Mouse (Mus musculus): Measurements from ENCODE around the gene Vps50. TPM values are rescaled to one million over a fixed set of nuclear protein-coding genes. Genes with fewer than 3 reads are reported as not detected.
"Not testable (repeated sequence)": the region's sequence is repeated elsewhere in the genome, so short reads cannot be mapped to it uniquely, and the experiment has no call there.

Gene Vps50
- polyA plus RNA-seq, 1 experiment from 2014 or later: 55.8 TPM

DNA sequence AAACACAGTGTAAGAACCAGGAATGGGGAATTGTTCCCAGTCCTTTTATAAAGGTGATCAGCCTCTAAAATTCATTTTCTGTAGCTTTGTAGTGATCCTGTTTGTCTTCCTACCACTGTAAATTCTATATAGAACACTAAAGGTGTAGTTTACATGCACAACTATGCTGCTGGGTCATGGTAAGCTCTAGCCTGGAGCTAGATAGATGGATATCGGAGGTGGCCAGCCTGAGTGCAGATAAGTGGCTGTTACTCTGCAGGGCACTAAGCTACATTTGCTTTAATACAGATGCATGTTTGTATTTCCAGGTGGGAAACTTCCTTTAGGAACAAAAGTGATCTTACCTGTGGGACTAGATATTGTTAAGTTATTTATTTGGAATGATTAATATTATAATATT is 51.8 kb downstream of the Vps50 start:
- no peak for ATAC-seq (ENCODE audit: low FRiP score)

GRCm38 (mm10) chr6:3552681-3553080 is 54.5 kb downstream of the Vps50 start:
- not testable (repeated sequence) for H3K36me3 ChIP-seq (replicated peaks; ENCODE audit: control insufficient read depth, insufficient read depth); H3K4me2 ChIP-seq (replicated peaks); H3K9me3 ChIP-seq (ENCODE audit: control insufficient read depth, low read length); H3K4me1 ChIP-seq (replicated peaks; ENCODE audit: control insufficient read depth, insufficient read depth, low read length); H3K27ac ChIP-seq; ATAC-seq (ENCODE audit: low FRiP score); H3K9ac ChIP-seq; DNase-seq (ENCODE audit: low spot score); H3K27me3 ChIP-seq (ENCODE audit: control insufficient read depth, insufficient read depth, low read length); H3K4me3 ChIP-seq (replicated peaks; ENCODE audit: low read length)
- WGBS: 92% methylated on average over 9 of the region's 9 CpGs

More for the DNA sequence above, 51.8 kb downstream of the Vps50 start:
- Histone ChIP-seq H3K4me3 (replicated peaks; ENCODE audit: low read length) (no peak overlapping the region), H3K27ac (no peak overlapping the region), H3K4me2 (replicated peaks) (no peak overlapping the region), H3K9me3 (ENCODE audit: control insufficient read depth, low read length) (no peaks in the 10 kb centered on the region), H3K9ac (no peak overlapping the region), H3K4me1 (replicated peaks; ENCODE audit: control insufficient read depth, insufficient read depth, low read length) (no peaks in the 10 kb centered on the region), H3K27me3 (ENCODE audit: control insufficient read depth, insufficient read depth, low read length) (no peaks in the 10 kb centered on the region), H3K36me3 (replicated peaks; ENCODE audit: control insufficient read depth, insufficient read depth) (no peaks in the 10 kb centered on the region; the same call in 1 of the 2 replicates)
- 92% methylated on average over 1 of the region's 1 CpGs for WGBS
- no peak for DNase-seq (ENCODE audit: low spot score)

DNA sequence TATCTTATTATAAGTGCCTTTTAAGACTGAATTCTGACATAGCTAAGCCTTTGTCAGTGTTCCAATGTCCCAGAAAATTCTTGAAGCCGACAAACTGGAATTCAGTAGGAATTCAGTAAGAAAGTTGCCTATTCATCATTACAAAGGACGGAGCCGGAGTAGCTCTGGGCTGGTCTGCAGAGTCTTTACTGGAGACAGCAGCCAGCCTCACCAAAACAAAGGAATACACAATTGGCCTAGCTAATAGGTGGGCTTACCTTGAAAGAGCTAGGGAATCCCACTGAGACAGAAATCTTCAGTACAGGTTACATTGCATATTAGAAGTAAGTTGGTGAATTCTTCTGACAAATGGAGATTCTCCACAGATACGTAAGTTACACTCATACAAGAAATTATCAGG is 59.0 kb downstream of the Vps50 start:
- 83% methylated on average over 4 of the region's 4 CpGs for WGBS
- Histone ChIP-seq H3K27me3 (ENCODE audit: control insufficient read depth, insufficient read depth, low read length) (no peaks in the 10 kb centered on the region), H3K9ac (no peak overlapping the region), H3K4me3 (replicated peaks; ENCODE audit: low read length) (no peak overlapping the region), H3K9me3 (ENCODE audit: control insufficient read depth, low read length) (no peaks in the 10 kb centered on the region), H3K4me2 (replicated peaks) (no peak overlapping the region), H3K36me3 (replicated peaks; ENCODE audit: control insufficient read depth, insufficient read depth) (peaks cover 7% of the 10 kb centered on the region; the same call in 1 of the 2 replicates), H3K4me1 (replicated peaks; ENCODE audit: control insufficient read depth, insufficient read depth, low read length) (no peaks in the 10 kb centered on the region), H3K27ac (no peak overlapping the region)
- no peak for DNase-seq (ENCODE audit: low spot score)
- no peak for ATAC-seq (ENCODE audit: low FRiP score)

GRCm38 (mm10) chr6:3560009-3560408 is 61.8 kb downstream of the Vps50 start:
- no peaks in the 10 kb centered on the region for H3K4me1 ChIP-seq (replicated peaks; ENCODE audit: control insufficient read depth, insufficient read depth, low read length)
- H3K27me3 ChIP-seq (ENCODE audit: control insufficient read depth, insufficient read depth, low read length): no peaks in the 10 kb centered on the region
- DNase-seq (ENCODE audit: low spot score) (no peak), ATAC-seq (ENCODE audit: low FRiP score) (no peak)
- no peak overlapping the region for H3K4me3 ChIP-seq (replicated peaks; ENCODE audit: low read length)
- H3K36me3 ChIP-seq (replicated peaks; ENCODE audit: control insufficient read depth, insufficient read depth): peaks cover 7% of the 10 kb centered on the region; the same call in 1 of the 2 replicates
- WGBS: 76% methylated on average over 5 of the region's 5 CpGs
- no peak overlapping the region for H3K27ac ChIP-seq
- H3K9me3 ChIP-seq (ENCODE audit: control insufficient read depth, low read length): no peaks in the 10 kb centered on the region
- no peak overlapping the region for H3K9ac ChIP-seq
- no peak overlapping the region for H3K4me2 ChIP-seq (replicated peaks)

DNA sequence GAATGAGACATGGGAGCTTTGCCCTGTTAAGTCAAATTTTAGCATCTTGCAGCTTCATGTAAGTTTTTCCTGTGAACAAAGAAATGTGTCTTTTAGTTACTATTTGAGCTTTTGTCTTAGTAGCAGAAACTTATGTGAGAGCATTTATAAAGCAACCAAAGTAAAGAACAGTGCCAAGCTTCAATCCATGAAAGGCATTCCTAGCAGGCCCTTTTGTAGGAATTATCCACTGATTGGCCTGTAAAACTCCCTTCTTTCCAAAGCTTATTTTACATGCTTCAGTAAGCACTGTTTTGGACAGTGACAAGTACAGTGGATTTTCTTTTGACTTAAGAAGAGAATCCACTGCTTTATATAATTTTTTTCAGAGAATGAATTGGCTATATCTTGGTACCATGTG is 64.1 kb downstream of the Vps50 start:
- no peaks in the 10 kb centered on the region for H3K9me3 ChIP-seq (ENCODE audit: control insufficient read depth, low read length)
- H3K4me1 ChIP-seq (replicated peaks; ENCODE audit: control insufficient read depth, insufficient read depth, low read length): no peaks in the 10 kb centered on the region
- 0 out of 2 replicates have a peak overlapping the region, but pooled peaks have one; percentile 3 for H3K27ac ChIP-seq
- no peaks in the 10 kb centered on the region for H3K27me3 ChIP-seq (ENCODE audit: control insufficient read depth, insufficient read depth, low read length)
- no peak for ATAC-seq (ENCODE audit: low FRiP score)
- no peak overlapping the region for H3K4me3 ChIP-seq (replicated peaks; ENCODE audit: low read length)
- no peak overlapping the region for H3K9ac ChIP-seq
- no peak overlapping the region for H3K4me2 ChIP-seq (replicated peaks)
- H3K36me3 ChIP-seq (replicated peaks; ENCODE audit: control insufficient read depth, insufficient read depth): no peaks in the 10 kb centered on the region
- no peak for DNase-seq (ENCODE audit: low spot score)

- H3K4me2 ChIP-seq (replicated peaks); DNase-seq (ENCODE audit: low spot score); H3K27me3 ChIP-seq (ENCODE audit: control insufficient read depth, insufficient read depth, low read length); H3K36me3 ChIP-seq (replicated peaks; ENCODE audit: control insufficient read depth, insufficient read depth); H3K4me1 ChIP-seq (replicated peaks; ENCODE audit: control insufficient read depth, insufficient read depth, low read length); ATAC-seq (ENCODE audit: low FRiP score); H3K27ac ChIP-seq; H3K9me3 ChIP-seq (ENCODE audit: control insufficient read depth, low read length); H3K9ac ChIP-seq; H3K4me3 ChIP-seq (replicated peaks; ENCODE audit: low read length): not testable (repeated sequence)
These were observed 65.9 kb downstream of the Vps50 start for GRCm38 (mm10) chr6:3564118-3564517.

DNA sequence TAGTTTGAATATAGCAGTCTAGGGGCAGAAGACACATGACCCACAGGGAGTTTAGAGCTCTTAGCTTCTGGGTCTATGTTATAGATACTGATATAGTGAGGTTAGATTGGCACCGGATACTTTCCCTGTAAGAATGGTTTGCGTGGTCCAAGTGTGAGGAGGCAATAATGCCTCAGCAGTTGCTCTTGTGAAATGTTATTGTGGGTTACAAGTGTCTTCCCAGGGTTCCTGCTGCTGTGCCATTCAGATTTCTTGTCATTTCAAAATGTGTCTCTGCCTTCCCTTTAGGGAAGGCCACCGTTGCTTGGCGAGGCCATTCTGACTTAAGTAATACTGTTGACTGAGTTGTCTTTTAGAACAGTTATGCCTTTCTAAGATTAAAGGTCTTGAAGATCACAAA is 66.8 kb downstream of the Vps50 start:
- DNase-seq (ENCODE audit: low spot score): no peak
- H3K4me3 ChIP-seq (replicated peaks; ENCODE audit: low read length): no peak overlapping the region
- ATAC-seq (ENCODE audit: low FRiP score): no peak
- no peak overlapping the region for H3K4me2 ChIP-seq (replicated peaks)
- H3K27me3 ChIP-seq (ENCODE audit: control insufficient read depth, insufficient read depth, low read length): no peaks in the 10 kb centered on the region
- H3K4me1 ChIP-seq (replicated peaks; ENCODE audit: control insufficient read depth, insufficient read depth, low read length): no peaks in the 10 kb centered on the region
- WGBS: 89% methylated on average over 4 of the region's 4 CpGs
- no peaks in the 10 kb centered on the region for H3K9me3 ChIP-seq (ENCODE audit: control insufficient read depth, low read length)
- H3K36me3 ChIP-seq (replicated peaks; ENCODE audit: control insufficient read depth, insufficient read depth): no peaks in the 10 kb centered on the region; the same call in 1 of the 2 replicates
- no peak overlapping the region for H3K9ac ChIP-seq
- H3K27ac ChIP-seq: no peak overlapping the region

- Histone ChIP-seq H3K27me3 (ENCODE audit: control insufficient read depth, insufficient read depth, low read length) (no peaks in the 10 kb centered on the region), H3K9ac (no peak overlapping the region), H3K27ac (no peak overlapping the region), H3K4me2 (replicated peaks) (no peak overlapping the region), H3K9me3 (ENCODE audit: control insufficient read depth, low read length) (no peaks in the 10 kb centered on the region), H3K4me3 (replicated peaks; ENCODE audit: low read length) (no peak overlapping the region), H3K36me3 (replicated peaks; ENCODE audit: control insufficient read depth, insufficient read depth) (no peaks in the 10 kb centered on the region; the same call in 1 of the 2 replicates), H3K4me1 (replicated peaks; ENCODE audit: control insufficient read depth, insufficient read depth, low read length) (no peaks in the 10 kb centered on the region)
- ATAC-seq (ENCODE audit: low FRiP score): no peak
- no peak for DNase-seq (ENCODE audit: low spot score)
- WGBS: 91% methylated on average over 1 of the region's 1 CpGs
These were observed 67.5 kb downstream of the Vps50 start for GRCm38 (mm10) chr6:3565667-3566066.

DNA sequence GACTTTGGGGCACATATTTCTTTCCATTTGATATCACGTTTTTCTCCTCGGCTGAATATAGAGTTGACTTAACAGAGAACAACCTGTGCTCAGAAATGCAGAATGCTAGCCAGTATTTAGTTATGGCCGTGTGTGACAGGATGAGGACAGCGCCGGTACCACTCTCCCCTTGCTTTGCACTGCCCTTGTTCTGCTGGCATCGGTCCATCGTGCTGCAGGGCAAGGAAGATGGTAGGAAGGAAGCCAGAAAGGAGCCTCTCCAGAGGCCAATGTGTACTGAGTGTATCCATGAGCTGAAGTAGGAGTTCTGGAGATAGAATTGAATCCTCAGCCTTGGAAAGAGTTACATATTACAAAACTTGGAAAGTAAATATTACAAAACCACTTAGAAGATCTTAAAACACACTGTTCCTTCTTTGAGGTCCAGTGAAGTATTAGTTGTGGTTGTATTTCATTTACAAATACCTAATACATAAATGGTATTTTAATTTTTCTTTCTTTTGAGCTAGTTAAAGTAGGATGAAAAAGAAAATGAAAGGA is 69.0 kb downstream of the Vps50 start:
- WGBS: 97% methylated on average over 7 of the region's 7 CpGs

GRCm38 (mm10) chr6:3572221-3572815 is 74.1 kb downstream of the Vps50 start:
- H3K9me3 ChIP-seq (ENCODE audit: control insufficient read depth, low read length): no peaks in the 10 kb centered on the region
- no peak overlapping the region for H3K4me3 ChIP-seq (replicated peaks; ENCODE audit: low read length)
- no peak overlapping the region for H3K4me2 ChIP-seq (replicated peaks)
- no peak overlapping the region for H3K27ac ChIP-seq
- H3K36me3 ChIP-seq (replicated peaks; ENCODE audit: control insufficient read depth, insufficient read depth): peaks cover 13% of the 10 kb centered on the region
- no peak for DNase-seq (ENCODE audit: low spot score)
- no peak for ATAC-seq (ENCODE audit: low FRiP score)
- no peak overlapping the region for H3K9ac ChIP-seq
- no peaks in the 10 kb centered on the region for H3K4me1 ChIP-seq (replicated peaks; ENCODE audit: control insufficient read depth, insufficient read depth, low read length)
- H3K27me3 ChIP-seq (ENCODE audit: control insufficient read depth, insufficient read depth, low read length): no peaks in the 10 kb centered on the region
- WGBS: 93% methylated on average over 2 of the region's 2 CpGs

More for the DNA sequence above, 69.0 kb downstream of the Vps50 start:
- no peaks in the 10 kb centered on the region for H3K27me3 ChIP-seq (ENCODE audit: control insufficient read depth, insufficient read depth, low read length)
- DNase-seq (ENCODE audit: low spot score): no peak
- no peak for ATAC-seq (ENCODE audit: low FRiP score)
- H3K36me3 ChIP-seq (replicated peaks; ENCODE audit: control insufficient read depth, insufficient read depth): peaks cover 11% of the 10 kb centered on the region
- H3K4me1 ChIP-seq (replicated peaks; ENCODE audit: control insufficient read depth, insufficient read depth, low read length): no peaks in the 10 kb centered on the region
- H3K9me3 ChIP-seq (ENCODE audit: control insufficient read depth, low read length): no peaks in the 10 kb centered on the region
- no peak overlapping the region for H3K9ac ChIP-seq
- H3K4me2 ChIP-seq (replicated peaks): no peak overlapping the region
- no peak overlapping the region for H3K4me3 ChIP-seq (replicated peaks; ENCODE audit: low read length)
- H3K27ac ChIP-seq: no peak overlapping the region
